Mouse (Mus musculus): ENCODE measurements at regions not wholly inside any gene's neighbourhood (a gene's known extent, or its start where the extent isn't known, plus 50 kb on each side); places are given as distances from the start of the nearest gene placed in this dataset.

DNA sequence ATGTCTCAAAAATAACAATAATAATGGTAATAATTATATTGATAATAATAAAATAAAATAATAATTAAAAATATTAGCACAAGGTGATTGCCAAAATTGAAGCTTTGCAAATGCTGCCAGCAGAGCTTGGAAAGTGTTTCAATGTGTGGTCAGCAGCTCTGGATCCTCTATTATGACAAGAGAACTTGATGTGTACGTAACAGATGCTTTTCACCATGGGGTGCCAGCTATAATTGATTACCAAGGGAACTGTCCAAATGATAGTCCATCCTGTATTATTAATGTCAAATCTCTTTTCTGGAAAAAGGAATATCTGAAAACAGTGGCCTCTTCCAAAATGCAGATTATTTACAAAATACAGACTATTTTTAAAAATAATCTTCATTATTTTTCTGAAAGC is 419.2 kb downstream of the Plk2 start:
- no peak overlapping the region for H3K4me2 ChIP-seq
- WGBS, result 88% methylated on average over 1 of the region's 1 CpGs
- no peaks in the 10 kb centered on the region for H3K36me3 ChIP-seq
- ATAC-seq (replicated peaks; ENCODE audit: insufficient number of reproducible peaks, insufficient read depth, low FRiP score, low read depth), result no peak
- no peaks in the 10 kb centered on the region for H3K4me1 ChIP-seq (replicated peaks)
- H3K9me3 ChIP-seq (replicated peaks), result no peaks in the 10 kb centered on the region
- H3K27ac ChIP-seq, result no peak overlapping the region
- no peaks in the 10 kb centered on the region for H3K27me3 ChIP-seq
- no peak overlapping the region for H3K9ac ChIP-seq
- no peak overlapping the region for H3K4me3 ChIP-seq

DNA sequence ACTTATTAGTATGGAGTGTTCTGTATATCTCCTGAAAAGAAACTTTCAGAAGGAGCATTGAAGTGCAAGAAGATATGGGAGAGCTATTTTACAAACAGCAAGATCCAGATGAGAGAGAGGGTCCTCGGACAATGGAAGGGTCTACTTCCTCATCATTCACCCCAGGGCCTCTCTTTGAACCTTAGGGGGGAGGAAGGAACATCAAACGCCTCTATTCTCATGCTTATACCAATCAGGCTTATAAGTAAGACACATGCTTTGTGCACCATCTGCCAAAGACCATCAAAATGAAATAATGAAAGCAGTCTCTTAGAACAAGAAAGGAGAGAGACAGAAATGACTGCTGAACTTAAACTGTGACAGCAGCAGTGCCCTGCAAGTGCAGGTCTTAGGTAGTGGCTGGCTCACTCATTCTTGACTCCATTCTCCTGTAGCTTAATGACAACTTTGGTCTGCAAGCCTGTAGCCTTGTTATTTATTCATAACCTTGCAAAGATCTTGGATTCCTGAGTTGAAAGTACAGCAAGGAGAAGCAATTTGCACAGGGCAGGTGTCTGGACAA is 424.5 kb downstream of the Plk2 start:
- Histone ChIP-seq H3K27me3 (no peaks in the 10 kb centered on the region), H3K4me1 (replicated peaks) (no peaks in the 10 kb centered on the region), H3K4me2 (no peak overlapping the region), H3K9me3 (replicated peaks) (no peaks in the 10 kb centered on the region), H3K36me3 (no peaks in the 10 kb centered on the region), H3K4me3 (no peak overlapping the region), H3K27ac (no peak overlapping the region), H3K9ac (no peak overlapping the region)
- WGBS, result 56% methylated on average over 2 of the region's 2 CpGs
- no peak for ATAC-seq (replicated peaks; ENCODE audit: insufficient number of reproducible peaks, insufficient read depth, low FRiP score, low read depth)

DNA sequence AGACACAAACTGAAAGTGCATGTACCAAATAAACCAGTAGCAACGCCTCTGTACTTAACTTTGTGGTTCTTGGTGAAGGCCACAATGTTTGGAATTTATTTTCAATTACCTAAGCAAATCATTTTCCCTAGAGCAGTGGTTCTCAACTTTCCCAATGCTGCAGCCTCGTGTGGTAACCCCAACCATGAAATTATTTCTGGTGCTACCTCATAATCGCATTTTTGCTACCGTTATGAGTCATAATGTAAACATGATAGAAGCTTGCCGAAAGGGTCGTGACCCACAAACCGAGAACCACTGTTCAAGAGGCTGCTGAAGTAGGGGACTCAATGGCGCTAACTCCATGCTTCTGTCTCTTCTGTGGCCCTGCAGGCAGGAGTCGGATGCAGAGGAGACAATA is 429.9 kb upstream of the Actbl2 start:
- Histone ChIP-seq H3K4me2 (no peak overlapping the region), H3K9ac (no peak overlapping the region), H3K9me3 (replicated peaks) (no peaks in the 10 kb centered on the region), H3K27me3 (no peaks in the 10 kb centered on the region), H3K4me1 (replicated peaks) (no peaks in the 10 kb centered on the region), H3K4me3 (no peak overlapping the region), H3K36me3 (no peaks in the 10 kb centered on the region), H3K27ac (no peak overlapping the region)
- 76% methylated on average over 9 of the region's 9 CpGs for WGBS
- ATAC-seq (replicated peaks; ENCODE audit: insufficient number of reproducible peaks, insufficient read depth, low FRiP score, low read depth), result no peak

DNA sequence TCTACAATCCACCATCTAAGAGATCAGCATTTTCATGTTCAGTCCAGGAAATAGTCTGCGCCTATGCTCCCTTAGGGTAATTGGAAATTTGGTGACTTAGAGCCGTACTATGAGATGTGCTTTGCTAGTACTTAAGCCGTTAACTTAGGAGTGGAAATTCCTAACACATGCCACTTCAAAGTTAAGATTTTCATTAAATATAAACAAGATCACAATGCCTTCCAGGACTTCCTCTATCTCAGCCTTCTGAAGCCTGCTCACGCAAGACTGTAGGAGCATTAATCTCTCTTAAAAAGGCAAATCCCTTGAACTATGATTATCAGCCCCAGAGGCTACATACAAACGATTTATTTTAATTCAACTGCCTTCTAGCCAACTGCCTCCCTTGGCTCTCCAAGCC is 422.4 kb upstream of the Actbl2 start:
- H3K27me3 ChIP-seq, result no peaks in the 10 kb centered on the region
- no peak overlapping the region for H3K4me2 ChIP-seq
- H3K4me3 ChIP-seq, result no peak overlapping the region
- 69% methylated on average over 5 of the region's 5 CpGs for WGBS
- no peak for ATAC-seq (replicated peaks; ENCODE audit: insufficient number of reproducible peaks, insufficient read depth, low FRiP score, low read depth)
- H3K4me1 ChIP-seq (replicated peaks), result no peaks in the 10 kb centered on the region
- H3K9me3 ChIP-seq (replicated peaks), result no peaks in the 10 kb centered on the region
- no peak overlapping the region for H3K9ac ChIP-seq
- H3K27ac ChIP-seq, result no peak overlapping the region
- no peaks in the 10 kb centered on the region for H3K36me3 ChIP-seq

DNA sequence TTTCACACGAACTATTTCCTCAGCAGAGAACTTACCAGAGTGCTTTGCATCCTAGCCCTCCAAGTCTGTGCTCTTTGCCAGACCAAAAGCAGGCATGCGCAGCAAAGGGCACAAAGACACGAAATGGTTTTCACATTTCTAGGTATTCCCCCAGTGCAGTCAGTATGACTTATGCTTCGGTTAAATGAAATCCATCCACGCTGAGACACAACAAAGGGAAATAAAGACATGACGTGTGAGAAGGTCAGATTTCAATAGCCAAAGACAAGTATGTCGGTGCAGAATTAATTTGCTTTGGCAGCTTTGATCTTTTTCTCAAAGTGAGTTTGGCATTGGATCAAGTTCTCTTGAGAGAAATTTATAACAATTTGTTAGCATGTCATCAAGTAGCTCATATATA is 417.9 kb upstream of the Actbl2 start:
- Histone ChIP-seq H3K27me3 (no peaks in the 10 kb centered on the region), H3K4me2 (no peak overlapping the region), H3K36me3 (no peaks in the 10 kb centered on the region), H3K9ac (no peak overlapping the region), H3K4me3 (no peak overlapping the region), H3K4me1 (replicated peaks) (no peaks in the 10 kb centered on the region), H3K27ac (no peak overlapping the region), H3K9me3 (replicated peaks) (no peaks in the 10 kb centered on the region)
- WGBS, result 67% methylated on average over 7 of the region's 7 CpGs
- ATAC-seq (replicated peaks; ENCODE audit: insufficient number of reproducible peaks, insufficient read depth, low FRiP score, low read depth), result no peak

DNA sequence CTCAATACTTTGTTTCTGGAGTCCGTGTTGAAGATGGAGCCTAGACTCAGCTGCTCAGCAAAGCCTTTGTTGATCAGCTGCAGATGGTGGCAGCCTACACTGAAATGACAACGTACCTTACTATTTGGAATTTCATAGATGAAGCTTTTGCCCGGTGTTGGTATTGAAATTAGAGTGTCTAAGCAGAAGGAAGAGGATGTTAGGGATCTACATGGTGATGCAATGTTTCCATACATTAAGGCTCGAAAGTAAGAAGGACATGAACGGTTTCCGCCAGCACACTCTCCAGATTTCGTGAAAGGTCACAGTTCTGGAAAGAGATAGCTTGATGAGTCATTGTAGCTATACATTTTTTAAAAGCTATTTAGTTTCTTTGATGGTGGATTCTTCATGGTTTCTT is 412.9 kb upstream of the Actbl2 start:
- WGBS, result 80% methylated on average over 7 of the region's 7 CpGs
- H3K4me1 ChIP-seq (replicated peaks), result no peaks in the 10 kb centered on the region
- H3K9me3 ChIP-seq (replicated peaks), result no peaks in the 10 kb centered on the region
- ATAC-seq (replicated peaks; ENCODE audit: insufficient number of reproducible peaks, insufficient read depth, low FRiP score, low read depth), result no peak
- no peaks in the 10 kb centered on the region for H3K27me3 ChIP-seq
- H3K36me3 ChIP-seq, result no peaks in the 10 kb centered on the region
- no peak overlapping the region for H3K4me3 ChIP-seq
- no peak overlapping the region for H3K9ac ChIP-seq
- no peak overlapping the region for H3K27ac ChIP-seq
- no peak overlapping the region for H3K4me2 ChIP-seq

DNA sequence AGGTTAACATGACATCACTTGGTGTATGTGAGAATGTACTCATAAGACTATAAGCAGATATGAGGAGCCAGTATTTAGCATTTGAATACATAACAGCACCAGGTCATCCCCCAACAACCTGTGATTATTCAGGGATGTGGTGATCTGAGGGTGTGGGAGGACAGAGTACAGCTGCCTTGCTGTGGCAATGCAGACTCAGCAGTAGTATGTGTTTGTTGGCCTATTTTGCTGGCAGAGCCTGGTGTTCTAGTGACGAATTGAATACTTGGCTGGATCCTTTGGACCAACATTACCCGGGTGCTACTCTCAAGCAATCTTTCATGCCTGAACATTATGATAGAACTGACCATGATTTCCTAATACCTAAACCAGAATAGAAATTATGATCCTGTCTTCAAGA is 409.1 kb upstream of the Actbl2 start:
- H3K27me3 ChIP-seq, result no peaks in the 10 kb centered on the region
- H3K27ac ChIP-seq, result no peak overlapping the region
- no peaks in the 10 kb centered on the region for H3K4me1 ChIP-seq (replicated peaks)
- WGBS, result 65% methylated on average over 2 of the region's 2 CpGs
- no peak for ATAC-seq (replicated peaks; ENCODE audit: insufficient number of reproducible peaks, insufficient read depth, low FRiP score, low read depth)
- H3K36me3 ChIP-seq, result no peaks in the 10 kb centered on the region
- H3K9me3 ChIP-seq (replicated peaks), result no peaks in the 10 kb centered on the region
- no peak overlapping the region for H3K4me2 ChIP-seq
- H3K9ac ChIP-seq, result no peak overlapping the region
- H3K4me3 ChIP-seq, result no peak overlapping the region

DNA sequence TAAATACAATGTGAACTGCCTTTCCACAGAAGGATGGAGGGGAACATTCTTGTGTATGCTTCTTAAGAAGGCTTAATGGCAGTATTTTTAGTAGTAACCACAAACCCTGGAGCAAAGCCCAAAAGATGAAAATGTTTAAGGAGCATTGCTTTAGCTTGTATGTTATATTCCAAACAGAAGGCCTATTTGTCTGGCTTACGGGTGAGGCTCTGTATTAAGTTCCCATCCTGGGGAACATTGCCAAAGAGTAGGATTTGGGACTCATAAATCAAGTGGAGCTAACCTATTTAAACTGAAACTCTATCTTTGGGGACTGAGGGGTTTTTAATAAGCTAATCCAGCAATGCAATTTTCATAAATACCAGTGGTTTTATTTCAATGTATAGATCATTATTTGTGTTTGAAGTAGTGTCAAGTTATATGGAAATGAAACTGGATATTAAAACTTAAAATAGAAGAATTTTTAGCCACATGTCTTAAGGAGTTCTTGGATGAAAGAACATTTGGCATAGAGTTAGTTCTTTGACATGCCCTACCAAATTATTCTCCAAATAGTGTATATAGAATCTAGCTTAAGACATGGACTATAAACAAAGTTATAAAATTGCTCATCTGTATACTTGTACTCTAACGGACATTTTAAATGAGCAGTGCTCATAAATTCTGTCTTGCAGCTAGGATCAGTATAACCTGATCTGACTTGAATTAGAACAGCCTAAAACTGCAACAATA is 401.7 kb upstream of the Actbl2 start:
- Histone ChIP-seq H3K27ac (no peak overlapping the region), H3K27me3 (no peaks in the 10 kb centered on the region), H3K9ac (no peak overlapping the region), H3K4me1 (replicated peaks) (no peaks in the 10 kb centered on the region), H3K9me3 (replicated peaks) (no peaks in the 10 kb centered on the region), H3K36me3 (no peaks in the 10 kb centered on the region), H3K4me2 (no peak overlapping the region), H3K4me3 (no peak overlapping the region)
- ATAC-seq (replicated peaks; ENCODE audit: insufficient number of reproducible peaks, insufficient read depth, low FRiP score, low read depth), result no peak
- 69% methylated on average over 2 of the region's 2 CpGs for WGBS

DNA sequence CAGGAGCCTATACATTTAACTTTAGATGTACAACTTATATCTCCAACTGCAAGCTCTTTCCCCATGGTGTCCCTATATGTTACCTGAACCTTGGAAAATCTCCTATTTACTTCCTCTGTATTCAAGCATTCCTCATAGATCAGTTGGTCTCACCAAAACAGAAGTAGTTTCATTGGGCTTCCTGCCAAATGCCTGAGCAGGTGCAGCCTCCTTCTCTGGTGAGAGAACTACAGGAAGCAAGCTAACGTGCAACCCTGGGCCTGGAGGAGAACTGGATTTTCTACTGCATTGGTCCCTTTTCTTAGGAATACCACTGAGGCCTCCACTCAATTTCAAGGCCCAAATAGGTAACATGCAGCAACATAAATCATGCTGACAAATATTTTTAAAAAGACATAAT is 400.6 kb upstream of the Actbl2 start:
- Histone ChIP-seq H3K4me2 (no peak overlapping the region), H3K4me1 (replicated peaks) (no peaks in the 10 kb centered on the region), H3K27me3 (no peaks in the 10 kb centered on the region), H3K9ac (no peak overlapping the region), H3K4me3 (no peak overlapping the region), H3K36me3 (no peaks in the 10 kb centered on the region), H3K9me3 (replicated peaks) (no peaks in the 10 kb centered on the region), H3K27ac (no peak overlapping the region)
- ATAC-seq (replicated peaks; ENCODE audit: insufficient number of reproducible peaks, insufficient read depth, low FRiP score, low read depth), result no peak
- 40% methylated on average over 1 of the region's 1 CpGs for WGBS

DNA sequence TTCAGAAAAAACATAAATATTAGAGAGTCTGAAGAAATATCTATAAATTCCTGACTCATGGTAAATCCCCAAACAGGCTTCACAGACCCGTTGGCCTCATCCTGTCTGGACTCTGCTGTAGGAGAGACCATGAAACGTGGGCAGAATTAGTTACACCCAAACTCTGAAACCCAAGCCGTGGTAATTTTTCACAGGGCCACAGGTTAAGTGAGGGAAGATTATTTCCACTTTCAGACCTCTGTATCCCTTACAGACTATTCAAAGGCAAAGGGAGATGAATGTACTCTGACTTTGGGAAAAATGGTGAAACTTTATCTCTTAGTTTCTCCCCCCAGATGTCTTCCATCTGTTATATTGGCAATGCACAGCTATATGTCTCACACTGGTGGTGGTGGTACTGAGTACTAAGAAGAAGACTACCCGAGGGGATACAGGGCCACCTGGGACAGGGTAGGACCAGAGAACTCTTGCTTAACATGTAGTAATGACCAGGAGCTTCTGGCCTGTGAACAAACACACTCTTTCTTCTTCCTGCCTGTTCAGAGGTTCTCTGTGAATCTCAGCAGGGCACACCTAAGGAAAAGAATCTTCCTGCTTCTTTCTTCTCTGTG is 388.8 kb upstream of the Actbl2 start:
- Histone ChIP-seq H3K36me3 (no peaks in the 10 kb centered on the region), H3K4me1 (replicated peaks) (0 out of 2 replicates have a peak, but pooled peaks cover 4% of the 10 kb centered on the region), H3K27ac (no peak overlapping the region), H3K27me3 (no peaks in the 10 kb centered on the region), H3K9me3 (replicated peaks) (no peaks in the 10 kb centered on the region), H3K9ac (no peak overlapping the region), H3K4me3 (no peak overlapping the region), H3K4me2 (no peak overlapping the region)
- ATAC-seq (replicated peaks; ENCODE audit: insufficient number of reproducible peaks, insufficient read depth, low FRiP score, low read depth), result no peak
- whole genome bisulfite sequencing, result 62% methylated on average over 4 of the region's 4 CpGs

DNA sequence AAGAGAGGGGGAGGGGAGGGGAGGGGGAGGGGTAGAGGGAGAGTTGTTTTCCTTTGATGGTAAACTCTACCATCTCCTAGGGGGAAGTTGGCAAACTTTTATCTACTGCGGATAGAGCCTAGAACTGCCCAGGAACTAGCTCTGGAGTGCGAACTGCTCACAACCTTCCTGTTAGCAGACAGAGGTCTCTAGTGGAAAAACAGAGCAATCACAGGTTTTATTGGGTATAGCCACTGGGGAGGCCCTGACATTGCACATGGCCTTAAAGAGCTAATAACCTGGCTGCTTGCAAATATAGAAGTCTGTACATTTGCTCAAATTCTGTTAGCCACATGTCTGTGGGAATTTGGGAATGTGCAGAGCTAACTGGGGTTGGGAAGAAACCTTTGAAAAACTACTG is 388.1 kb upstream of the Actbl2 start:
- Histone ChIP-seq H3K4me3 (no peak overlapping the region), H3K9ac (no peak overlapping the region), H3K27me3 (no peaks in the 10 kb centered on the region), H3K9me3 (replicated peaks) (no peaks in the 10 kb centered on the region), H3K4me1 (replicated peaks) (0 out of 2 replicates have a peak, but pooled peaks cover 4% of the 10 kb centered on the region), H3K4me2 (no peak overlapping the region), H3K36me3 (no peaks in the 10 kb centered on the region), H3K27ac (no peak overlapping the region)
- peak; percentile 53 for ATAC-seq (replicated peaks; ENCODE audit: insufficient number of reproducible peaks, insufficient read depth, low FRiP score, low read depth)
- 33% methylated on average over 2 of the region's 2 CpGs for WGBS
